ENCODE assay signal across 10 mouse cellular contexts in the genomic region with DNA sequence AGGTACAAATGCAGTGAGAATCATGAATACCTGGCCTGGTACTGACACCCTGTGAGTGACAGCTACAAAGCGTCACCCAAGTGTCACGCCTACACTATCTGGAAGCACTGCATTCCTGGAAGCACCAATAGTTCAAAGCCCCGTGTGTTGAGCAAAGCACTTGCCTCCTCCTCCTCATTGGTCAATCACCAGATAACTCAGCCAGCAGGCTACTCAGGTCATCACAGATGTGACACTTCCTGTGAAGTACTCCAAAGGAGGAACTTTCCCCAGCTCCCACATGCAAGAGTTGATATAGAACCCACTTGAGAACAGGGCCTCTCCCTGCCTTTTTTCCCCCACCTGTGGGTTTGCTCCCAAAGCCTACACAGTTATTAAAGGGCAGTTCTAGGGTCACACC. TPM values are rescaled to one million over a fixed set of nuclear protein-coding genes. Genes with fewer than 3 reads are reported as not detected.
DNase-seq lines count a peak whose midpoint lies in the region; ATAC-seq and TF ChIP-seq lines count a peak whose summit lies in the region.
"Had no signal": no experiment of that assay in that cellular context is flagged by ENCODE, and none has a peak within 500 bp of the region (broad histone marks: within the 10 kb centered on the region; RNA-seq: fewer than 3 reads in every experiment).

No protein-coding gene starts in this region.

- H3K4me2 ChIP-seq in intestine, embryonic 16.5 days (ENCODE audit: low read depth, low read length): peak overlapping the region; percentile 60
- peak overlapping the region; percentile 76 for H3K4me2 ChIP-seq in midbrain, embryonic 15.5 days

- H3K27me3 ChIP-seq in heart, adult 2 months (ENCODE audit: control insufficient read depth, insufficient read depth, low read length): no peaks in the 10 kb centered on the region
- H3K27me3 ChIP-seq in embryonic facial prominence, embryonic 10.5 days (replicated peaks; ENCODE audit: low read depth, poor library complexity, severe bottlenecking): no peaks in the 10 kb centered on the region
- H3K27me3 ChIP-seq in intestine, embryonic 16.5 days (replicated peaks; ENCODE audit: control insufficient read depth, insufficient read depth, low read length): no peaks in the 10 kb centered on the region
- no peaks in the 10 kb centered on the region for H3K27me3 ChIP-seq in midbrain, embryonic 15.5 days (replicated peaks)

- TF ChIP-seq EP300 in heart, adult 2 months (IDR thresholded peaks at IDR 0.05; ENCODE audit: insufficient read depth, low read depth, low read length): no peak

- ATAC-seq in intestine, embryonic 16.5 days: no peak
- no peak for ATAC-seq in midbrain, embryonic 15.5 days (replicated peaks)

- WGBS in heart, adult 2 months: 54% methylated on average over 3 of the region's 3 CpGs
- WGBS in embryonic facial prominence, embryonic 10.5 days: 83% methylated on average over 3 of the region's 3 CpGs
- 53% methylated on average over 3 of the region's 3 CpGs for WGBS in intestine, embryonic 16.5 days
- 86% methylated on average over 3 of the region's 3 CpGs for whole genome bisulfite sequencing in midbrain, embryonic 15.5 days

- no peak overlapping the region; the same call in 1 of the 2 replicates for H3K4me3 ChIP-seq in heart, adult 2 months
- H3K4me3 ChIP-seq in embryonic facial prominence, embryonic 10.5 days: peak overlapping the region; percentile 64
- peak overlapping the region; percentile 81 for H3K4me3 ChIP-seq in intestine, embryonic 16.5 days (ENCODE audit: low read length)
- H3K4me3 ChIP-seq in midbrain, embryonic 15.5 days: peak overlapping the region; percentile 80; the same call in 1 of the 2 replicates

- peaks cover 1% of the 10 kb centered on the region for H3K79me2 ChIP-seq in heart, adult 2 months (replicated peaks; ENCODE audit: control insufficient read depth, insufficient read depth, low read length)

- no peaks in the 10 kb centered on the region for H3K9me3 ChIP-seq in embryonic facial prominence, embryonic 10.5 days
- no peaks in the 10 kb centered on the region for H3K9me3 ChIP-seq in intestine, embryonic 16.5 days (ENCODE audit: control insufficient read depth, low read length)
- no peaks in the 10 kb centered on the region for H3K9me3 ChIP-seq in midbrain, embryonic 15.5 days

- no peak for TF ChIP-seq CTCF in heart, adult 2 months (IDR thresholded peaks at IDR 0.05)

- no peak overlapping the region for H3K9ac ChIP-seq in heart, adult 2 months (ENCODE audit: low read depth, low read length)
- H3K9ac ChIP-seq in intestine, embryonic 16.5 days (ENCODE audit: low read depth, low read length): peak overlapping the region; percentile 96
- H3K9ac ChIP-seq in midbrain, embryonic 15.5 days: no peak overlapping the region; the same call in 1 of the 2 replicates

- peak; percentile 88 for DNase-seq in heart, adult 11 months
- no peak for DNase-seq in heart, adult 2 months
- DNase-seq in embryonic facial prominence, embryonic 10.5 days (ENCODE audit: low spot score): no peak
- DNase-seq in c-Kit-positive CD71-positive TER-119-positive erythroid progenitor cells, embryonic 14.5 days (ENCODE audit: low spot score): no peak
- no peak for DNase-seq in left cerebral cortex, adult 8-10 months (ENCODE audit: low spot score in 2 of 2)
- no peak for DNase-seq in lung, postnatal 25 days (ENCODE audit: low spot score)
- DNase-seq: cerebellum, adult 8-10 months had no signal

- intact Hi-C loops in heart, adult 2 months (cut with DNase I): loop anchor here (2.0 kb wide), 1 partner anchor 22 kb away; a partner anchor contains a TSS

- no peak for TF ChIP-seq POLR2A in heart, adult 2 months (IDR thresholded peaks at IDR 0.05; ENCODE audit: insufficient read depth, low read depth, low read length)

- H3K36me3 ChIP-seq in heart, adult 2 months (ENCODE audit: control insufficient read depth, insufficient read depth, low read length): no peaks in the 10 kb centered on the region; the same call in 1 of the 2 replicates
- peaks cover 56% of the 10 kb centered on the region for H3K36me3 ChIP-seq in embryonic facial prominence, embryonic 10.5 days (replicated peaks)
- H3K36me3 ChIP-seq in intestine, embryonic 16.5 days (ENCODE audit: control insufficient read depth, insufficient read depth, low read length): peaks cover 13% of the 10 kb centered on the region
- peaks cover 33% of the 10 kb centered on the region for H3K36me3 ChIP-seq in midbrain, embryonic 15.5 days (replicated peaks)

- peaks cover 6% of the 10 kb centered on the region for H3K4me1 ChIP-seq in heart, adult 2 months (ENCODE audit: control insufficient read depth, insufficient read depth, low read length)
- peaks cover 32% of the 10 kb centered on the region for H3K4me1 ChIP-seq in embryonic facial prominence, embryonic 10.5 days
- peaks cover 29% of the 10 kb centered on the region for H3K4me1 ChIP-seq in intestine, embryonic 16.5 days (ENCODE audit: control insufficient read depth, insufficient read depth, low read length)
- peaks cover 23% of the 10 kb centered on the region for H3K4me1 ChIP-seq in midbrain, embryonic 15.5 days

- no peak overlapping the region for H3K27ac ChIP-seq in heart, adult 2 months
- peak overlapping the region; percentile 96; the same call in 1 of the 2 replicates for H3K27ac ChIP-seq in embryonic facial prominence, embryonic 10.5 days (replicated peaks)
- peak overlapping the region; percentile 68 for H3K27ac ChIP-seq in intestine, embryonic 16.5 days (ENCODE audit: low read length)
- no peak overlapping the region for H3K27ac ChIP-seq in midbrain, embryonic 15.5 days

RNA-seq across cellular contexts. Expression of a gene that starts 1.9 kb away (rescaled TPM):
- 100 to 1,000 TPM; 221 to 246 TPM for total RNA-seq in heart, adult 2 months (2021)
- polyA plus RNA-seq in heart, adult 2 months (2012; rRNA removed): 115 and 174 TPM in 2 replicates
- 556 and 565 TPM in 2 replicates for polyA plus RNA-seq in embryonic facial prominence, embryonic 10.5 days (2016; fragmentation: Nextera tagmentation; extraction: Ambion mirVana)
- polyA plus RNA-seq in intestine, embryonic 16.5 days (2015; fragmentation: Nextera tagmentation; extraction: Ambion mirVana): 1,365 and 1,538 TPM in 2 replicates
- 256 and 259 TPM in 2 replicates for polyA plus RNA-seq in midbrain, embryonic 15.5 days (2015; fragmentation: Nextera tagmentation; extraction: Ambion mirVana)
- 100 to 1,000 TPM; 110 to 142 (median 130) TPM for total RNA-seq in left cerebral cortex, adult 8-10 months (2022)

RNA-seq across cellular contexts. Expression of a gene that starts 10.3 kb away (rescaled TPM):
- 100 to 1,000 TPM; 139 to 144 TPM for total RNA-seq in heart, adult 2 months (2021)
- 245 and 257 TPM in 2 replicates for polyA plus RNA-seq in heart, adult 2 months (2012; rRNA removed)
- polyA plus RNA-seq in embryonic facial prominence, embryonic 10.5 days (2016; fragmentation: Nextera tagmentation; extraction: Ambion mirVana): 735 and 777 TPM in 2 replicates
- 626 and 641 TPM in 2 replicates for polyA plus RNA-seq in intestine, embryonic 16.5 days (2015; fragmentation: Nextera tagmentation; extraction: Ambion mirVana)
- polyA plus RNA-seq in midbrain, embryonic 15.5 days (2015; fragmentation: Nextera tagmentation; extraction: Ambion mirVana): 458 and 487 TPM in 2 replicates
- total RNA-seq in left cerebral cortex, adult 8-10 months (2022): 100 to 1,000 TPM; 307 to 323 (median 320) TPM

RNA-seq across cellular contexts. Expression of a gene that starts 20.2 kb away (rescaled TPM):
- under 1 TPM in 1 of 2 experiments, not detected in 1; 0.34 TPM for total RNA-seq in heart, adult 2 months (2021)
- polyA plus RNA-seq in heart, adult 2 months (2012; rRNA removed): 0.64 and 0.96 TPM in 2 replicates
- polyA plus RNA-seq in embryonic facial prominence, embryonic 10.5 days (2016; fragmentation: Nextera tagmentation; extraction: Ambion mirVana): not detected in 2 replicates
- polyA plus RNA-seq in intestine, embryonic 16.5 days (2015; fragmentation: Nextera tagmentation; extraction: Ambion mirVana): 0.37 TPM in 1 of 2 replicates, not detected in the other
- not detected in 2 replicates for polyA plus RNA-seq in midbrain, embryonic 15.5 days (2015; fragmentation: Nextera tagmentation; extraction: Ambion mirVana)
- not detected for total RNA-seq in left cerebral cortex, adult 8-10 months (2022)
- total RNA-seq: left cerebral cortex, postnatal 36 days had no signal

RNA-seq across cellular contexts. Expression of a gene that starts 21.6 kb away (rescaled TPM):
- total RNA-seq in heart, adult 2 months (2021): 10 to 100 TPM; 38.5 to 43.9 TPM
- polyA plus RNA-seq in heart, adult 2 months (2012; rRNA removed): 84.9 and 97.4 TPM in 2 replicates
- polyA plus RNA-seq in embryonic facial prominence, embryonic 10.5 days (2016; fragmentation: Nextera tagmentation; extraction: Ambion mirVana): 201 and 221 TPM in 2 replicates
- polyA plus RNA-seq in intestine, embryonic 16.5 days (2015; fragmentation: Nextera tagmentation; extraction: Ambion mirVana): 119 and 129 TPM in 2 replicates
- polyA plus RNA-seq in midbrain, embryonic 15.5 days (2015; fragmentation: Nextera tagmentation; extraction: Ambion mirVana): 249 and 264 TPM in 2 replicates
- total RNA-seq in left cerebral cortex, adult 8-10 months (2022): 10 to 100 TPM; 71.6 to 75.9 (median 74.1) TPM

RNA-seq across cellular contexts. Expression of a gene that starts 27.0 kb away (rescaled TPM):
- total RNA-seq in heart, adult 2 months (2021): 10 to 100 TPM; 48.7 to 52.0 TPM
- 13.6 and 15.6 TPM in 2 replicates for polyA plus RNA-seq in heart, adult 2 months (2012; rRNA removed)
- polyA plus RNA-seq in embryonic facial prominence, embryonic 10.5 days (2016; fragmentation: Nextera tagmentation; extraction: Ambion mirVana): 620 and 640 TPM in 2 replicates
- polyA plus RNA-seq in intestine, embryonic 16.5 days (2015; fragmentation: Nextera tagmentation; extraction: Ambion mirVana): 19.6 and 86.6 TPM in 2 replicates
- polyA plus RNA-seq in midbrain, embryonic 15.5 days (2015; fragmentation: Nextera tagmentation; extraction: Ambion mirVana): 225 and 233 TPM in 2 replicates
- total RNA-seq in left cerebral cortex, adult 8-10 months (2022): 10 to 100 TPM; 47.7 to 64.6 (median 51.9) TPM

Comparison
In these comparisons a context has a peak if more than half of its experiments do, and no peak if none do; other contexts are left out.
1. H3K27ac ChIP-seq: peak in embryonic facial prominence, embryonic 10.5 days (single experiment) and intestine, embryonic 16.5 days (single experiment); none in heart, adult 2 months (single experiment) and midbrain, embryonic 15.5 days (single experiment).